Mouse (Mus musculus) limb, embryonic 14.5 days (tissue): Measurements from ENCODE around the gene Phldb2. TPM values are rescaled to one million over a fixed set of nuclear protein-coding genes. Genes with fewer than 3 reads are reported as not detected.

Source experiments
- ATAC-seq: fragments of 200-750 bp; cut with Nextera tagmentation; 2 replicates; pipeline ENCODE4 v1.8.0; 2017; ENCODE audit warnings: low read depth, moderate number of reproducible peaks, moderate TSS enrichment; ENCODE audit not compliant: low FRiP score
- DNase-seq: peaks from one replicate; pipeline ENCODE4 v3.0.0-alpha.2; 2015; ENCODE audit warnings: low spot score
- H3K27ac ChIP-seq: fragments of 300-500 bp; sonication (generic); replicated peaks from 2 replicates; pipeline ENCODE4 v1.5.1; 2014; ENCODE audit warnings: low read depth, mild to moderate bottlenecking, low read length, moderate library complexity, mixed read lengths
- H3K27me3 ChIP-seq: fragments of 300-500 bp; sonication (generic); 2 replicates; pipeline ENCODE4 v1.6.1; 2014; ENCODE audit warnings: low read length, mixed read lengths; ENCODE audit not compliant: control insufficient read depth, insufficient read depth
- H3K36me3 ChIP-seq: fragments of 300-500 bp; sonication (generic); 2 replicates; pipeline ENCODE4 v1.6.1; 2014; ENCODE audit warnings: mild to moderate bottlenecking, low read length, moderate library complexity, mixed read lengths; ENCODE audit not compliant: control insufficient read depth, insufficient read depth
- H3K4me1 ChIP-seq: fragments of 300-500 bp; sonication (generic); 2 replicates; pipeline ENCODE4 v1.6.1; 2014; ENCODE audit warnings: antibody characterized with exemption, low read length, mixed read lengths; ENCODE audit not compliant: control insufficient read depth, insufficient read depth
- H3K4me2 ChIP-seq: fragments of 300-500 bp; sonication (generic); replicated peaks from 2 replicates; pipeline ENCODE4 v1.6.1; 2014; ENCODE audit warnings: low read depth, mild to moderate bottlenecking, low read length, moderate library complexity; ENCODE audit not compliant: severe bottlenecking
- H3K4me3 ChIP-seq: fragments of 300-500 bp; sonication (generic); replicated peaks from 2 replicates; pipeline ENCODE4 v1.5.1; 2014; ENCODE audit warnings: low read length
- H3K9ac ChIP-seq: fragments of 300-500 bp; sonication (generic); 2 replicates; pipeline ENCODE4 v1.6.1; 2014; ENCODE audit warnings: mild to moderate bottlenecking, low read depth, low read length, moderate library complexity; ENCODE audit not compliant: severe bottlenecking
- H3K9me3 ChIP-seq: fragments of 300-500 bp; sonication (generic); 2 replicates; pipeline ENCODE4 v1.6.1; 2016; ENCODE audit warnings: low read length; ENCODE audit not compliant: control insufficient read depth
- POLR2A ChIP-seq: fragments of 200-500 bp; IDR thresholded peaks from 2 replicates; pipeline ENCODE4 v1.8.0; 2012; ENCODE audit warnings: inconsistent platforms, mild to moderate bottlenecking, moderate library complexity, borderline replicate concordance; ENCODE audit not compliant: insufficient read depth, insufficient read length; ENCODE audit errors: extremely low read depth
- WGBS: fragments of 180-500 bp; shearing (Covaris S2); extraction: QIAGEN DNeasy Blood & Tissue Kit; methylation state at CpG from one replicate; pipeline ENCODE4 v1.1.7; 2014; 5-methylcytosine and 5-hydroxymethylcytosine counted together
- polyA plus RNA-seq, 2 experiments: library from polyadenylated mRNA; depleted of rRNA in 1 of 2; stranded (reverse) in 1 of 2; unstranded in 1 of 2; fragments of >200 nt; fragmentation: Nextera tagmentation in 1 of 2; extraction: Ambion mirVana in 1 of 2; gene quantifications; 2 replicates each; pipeline versions ENCODE4 v1.2.1 to v1.2.3; 2012 to 2014

Phldb2 gene
- polyA plus RNA-seq, 2 experiments: 51.0 to 55.8 TPM

DNA sequence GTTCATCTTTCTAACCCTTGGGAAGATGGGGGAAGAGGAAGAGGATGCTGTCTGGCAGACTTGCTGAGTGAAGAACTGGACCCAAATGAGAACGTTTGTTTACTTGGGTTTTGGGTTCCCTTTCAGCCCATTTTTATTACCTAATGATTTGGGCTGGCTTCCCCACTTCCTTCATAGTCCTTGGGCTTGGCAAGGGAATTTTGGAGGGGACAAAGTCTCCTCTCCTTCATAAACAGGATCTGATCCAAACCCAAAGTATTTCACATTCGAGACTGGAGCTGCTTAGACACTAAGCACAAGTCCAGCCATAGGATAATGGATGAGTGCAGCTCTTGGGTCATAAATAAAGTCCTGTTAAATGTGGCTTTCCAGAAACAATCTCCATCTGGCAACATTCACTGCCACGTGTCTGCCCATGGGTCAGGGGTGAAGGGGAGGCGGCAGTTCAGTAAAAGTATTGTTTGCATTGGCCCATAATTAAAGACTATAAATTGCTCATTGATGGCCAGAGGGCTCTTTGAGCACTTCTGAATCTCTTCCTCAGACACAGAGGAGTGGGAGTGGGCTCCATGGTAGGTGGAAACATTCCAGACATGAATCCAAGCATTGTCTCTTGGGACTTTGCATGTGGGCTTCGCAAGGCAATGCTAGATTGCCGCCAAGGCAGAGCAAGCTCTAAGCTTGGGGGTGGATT, 29.5 kb downstream of the Phldb2 start:
- no peak overlapping the region for H3K9ac ChIP-seq
- no peak overlapping the region for H3K4me2 ChIP-seq
- no peaks in the 10 kb centered on the region for H3K36me3 ChIP-seq
- no peaks in the 10 kb centered on the region for H3K9me3 ChIP-seq
- peak overlapping the region; percentile 52; the same call in 1 of the 2 replicates for H3K27ac ChIP-seq
- peaks cover 35% of the 10 kb centered on the region for H3K4me1 ChIP-seq
- DNase-seq (peak; percentile 60), ATAC-seq (peak; percentile 36; the same call in 1 of the 2 replicates)
- no peaks in the 10 kb centered on the region for H3K27me3 ChIP-seq
- no peak overlapping the region for H3K4me3 ChIP-seq
- WGBS: 43% methylated on average over 6 of the region's 6 CpGs
- TF ChIP-seq POLR2A: no peak

DNA sequence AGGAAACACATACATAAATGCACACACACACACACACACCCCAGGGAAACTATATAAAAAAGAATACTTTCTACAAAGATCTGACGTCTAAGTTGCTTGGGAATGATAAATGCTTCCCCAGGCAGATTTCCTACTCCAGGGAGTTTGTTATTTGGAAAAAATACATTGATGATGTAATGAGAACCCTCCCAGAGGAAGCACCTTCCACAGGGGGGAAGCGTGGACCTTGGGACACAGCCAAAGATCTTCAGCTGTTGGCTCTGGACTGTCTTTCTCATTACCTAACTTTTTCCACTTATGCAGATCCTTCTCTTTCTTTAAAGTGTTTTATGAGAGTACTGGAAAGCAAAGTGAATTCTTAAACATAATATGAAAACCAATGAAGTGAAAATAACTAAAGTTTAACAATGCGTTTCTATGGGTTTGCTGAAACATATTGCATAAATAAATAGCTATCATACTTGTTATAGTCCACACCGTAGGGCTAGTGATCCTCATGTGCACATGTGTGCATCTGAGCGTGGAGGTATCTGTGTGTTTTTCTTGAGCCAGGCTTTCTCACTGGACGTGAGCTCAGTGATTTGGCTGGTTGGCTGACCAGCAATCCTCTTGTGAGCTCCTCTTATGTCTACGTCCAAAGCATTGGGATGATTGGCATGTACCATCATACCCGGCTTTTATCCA, 30.7 kb downstream of the Phldb2 start:
- DNase-seq: peak; percentile 83
- no peak for TF ChIP-seq POLR2A
- H3K27ac ChIP-seq: peak overlapping the region; percentile 61
- no peaks in the 10 kb centered on the region for H3K27me3 ChIP-seq
- no peak overlapping the region for H3K4me3 ChIP-seq
- peaks cover 31% of the 10 kb centered on the region for H3K4me1 ChIP-seq
- no peaks in the 10 kb centered on the region for H3K36me3 ChIP-seq
- 47% methylated on average over 8 of the region's 8 CpGs for WGBS
- H3K4me2 ChIP-seq: no peak overlapping the region
- ATAC-seq: peak; percentile 60
- H3K9ac ChIP-seq: no peak overlapping the region
- no peaks in the 10 kb centered on the region for H3K9me3 ChIP-seq

DNA sequence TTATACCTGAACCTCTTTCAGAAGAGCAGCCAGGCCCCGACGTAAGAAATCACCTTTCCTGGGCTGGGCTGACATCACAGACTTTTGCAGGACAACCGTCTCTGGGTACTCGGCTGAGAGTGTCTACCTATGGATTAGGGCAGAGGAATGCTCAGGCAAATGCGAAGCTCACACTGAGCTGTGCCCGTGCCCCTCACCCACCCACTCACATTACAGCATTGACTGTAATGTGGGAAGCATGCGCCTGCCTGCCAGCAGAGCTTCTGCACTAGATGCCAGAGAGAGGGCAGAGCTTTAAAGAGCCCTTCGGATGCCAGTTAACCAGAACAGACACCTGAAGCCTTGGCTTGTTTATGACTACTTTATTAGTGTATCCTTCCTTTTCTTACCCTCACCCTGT, 33.8 kb downstream of the Phldb2 start:
- Histone ChIP-seq H3K9me3 (no peaks in the 10 kb centered on the region), H3K36me3 (no peaks in the 10 kb centered on the region), H3K9ac (no peak overlapping the region), H3K4me3 (no peak overlapping the region), H3K27ac (no peak overlapping the region), H3K4me2 (no peak overlapping the region), H3K27me3 (no peaks in the 10 kb centered on the region), H3K4me1 (peaks cover 27% of the 10 kb centered on the region)
- ATAC-seq (no peak), DNase-seq (peak; percentile 43)
- no peak for TF ChIP-seq POLR2A
- WGBS: 40% methylated on average over 8 of the region's 8 CpGs

DNA sequence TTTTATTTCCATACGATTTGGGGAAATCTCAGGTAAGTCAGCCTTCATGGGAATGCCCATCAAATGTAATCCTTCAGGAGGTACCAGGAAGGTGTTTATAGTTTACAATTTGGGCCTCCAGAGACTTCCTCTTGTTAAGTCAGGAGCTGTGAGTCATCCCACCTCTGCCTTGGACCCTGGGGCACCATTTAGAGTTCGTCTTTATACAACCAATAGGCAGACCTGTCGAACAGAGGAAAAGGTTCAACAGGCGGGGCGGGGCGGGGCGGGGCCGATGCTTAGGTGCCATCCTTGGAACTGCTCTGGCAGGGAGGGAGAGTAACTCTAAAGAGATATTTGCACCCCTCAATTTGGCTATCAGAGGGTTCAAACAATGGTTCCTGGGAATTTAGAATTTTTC, 49.8 kb downstream of the Phldb2 start:
- Histone ChIP-seq H3K27me3 (no peaks in the 10 kb centered on the region), H3K4me3 (no peak overlapping the region), H3K4me2 (no peak overlapping the region), H3K27ac (no peak overlapping the region), H3K36me3 (no peaks in the 10 kb centered on the region), H3K9me3 (no peaks in the 10 kb centered on the region), H3K9ac (no peak overlapping the region), H3K4me1 (no peaks in the 10 kb centered on the region)
- WGBS: 71% methylated on average over 8 of the region's 8 CpGs
- DNase-seq: no peak
- TF ChIP-seq POLR2A: no peak
- no peak for ATAC-seq

DNA sequence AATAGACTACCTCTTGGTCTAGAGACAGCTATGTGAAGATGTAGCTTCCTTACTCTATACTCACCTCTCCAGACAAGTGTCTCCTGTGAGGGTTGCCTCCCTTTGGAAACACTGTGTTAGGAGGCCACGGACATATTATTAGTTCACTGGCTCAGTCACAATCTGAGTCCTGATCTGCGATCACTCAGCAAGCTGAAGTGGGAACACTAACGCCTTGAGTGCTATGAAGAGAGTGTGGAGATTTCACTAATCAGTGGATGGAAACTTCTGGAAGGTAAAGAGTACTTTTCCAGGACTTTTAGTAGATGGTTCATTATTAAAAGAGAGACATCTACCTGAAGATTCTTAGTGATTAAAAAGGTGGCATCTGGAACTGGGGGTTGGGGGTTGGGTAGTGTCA, 54.9 kb downstream of the Phldb2 start:
- Histone ChIP-seq H3K4me1 (peaks cover 10% of the 10 kb centered on the region), H3K36me3 (no peaks in the 10 kb centered on the region), H3K27me3 (no peaks in the 10 kb centered on the region), H3K4me2 (no peak overlapping the region), H3K9me3 (no peaks in the 10 kb centered on the region), H3K27ac (no peak overlapping the region), H3K9ac (no peak overlapping the region), H3K4me3 (no peak overlapping the region)
- no peak for TF ChIP-seq POLR2A
- no peak for DNase-seq
- WGBS: 93% methylated on average over 3 of the region's 3 CpGs
- ATAC-seq: no peak
